Mouse (Mus musculus): Measurements from ENCODE around the gene Hint1. TPM values are rescaled to one million over a fixed set of nuclear protein-coding genes. Genes with fewer than 3 reads are reported as not detected.
"Not testable (repeated sequence)": the region's sequence is repeated elsewhere in the genome, so short reads cannot be mapped to it uniquely, and the experiment has no call there.

Gene Hint1
- polyA plus RNA-seq, 1 experiment from 2014 or later = 685 TPM

DNA sequence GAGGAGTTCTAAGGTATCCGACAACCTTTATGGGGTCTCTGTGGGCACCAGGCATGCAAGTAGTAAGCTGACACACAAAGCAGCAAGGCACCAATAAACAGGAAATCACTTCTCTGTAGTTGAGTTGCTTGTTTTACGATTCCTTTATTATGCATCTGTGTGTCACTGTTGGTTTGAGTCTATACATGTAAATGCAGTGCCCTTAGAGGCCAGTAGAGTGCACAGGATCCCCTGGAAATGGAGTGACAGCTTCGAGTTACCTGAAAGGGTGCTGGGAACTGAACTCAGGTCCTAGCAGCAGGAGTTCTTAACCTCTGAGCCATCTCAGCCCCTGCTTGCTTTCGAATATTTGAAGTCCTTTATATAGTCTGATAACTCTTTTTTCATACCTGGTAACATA lies 26.5 kb upstream of the Hint1 start:
- ATAC-seq = no peak
- no peaks in the 10 kb centered on the region for H3K27me3 ChIP-seq (replicated peaks; ENCODE audit: control insufficient read depth, insufficient read depth, low read length)
- 89% methylated on average over 4 of the region's 4 CpGs for WGBS

DNA sequence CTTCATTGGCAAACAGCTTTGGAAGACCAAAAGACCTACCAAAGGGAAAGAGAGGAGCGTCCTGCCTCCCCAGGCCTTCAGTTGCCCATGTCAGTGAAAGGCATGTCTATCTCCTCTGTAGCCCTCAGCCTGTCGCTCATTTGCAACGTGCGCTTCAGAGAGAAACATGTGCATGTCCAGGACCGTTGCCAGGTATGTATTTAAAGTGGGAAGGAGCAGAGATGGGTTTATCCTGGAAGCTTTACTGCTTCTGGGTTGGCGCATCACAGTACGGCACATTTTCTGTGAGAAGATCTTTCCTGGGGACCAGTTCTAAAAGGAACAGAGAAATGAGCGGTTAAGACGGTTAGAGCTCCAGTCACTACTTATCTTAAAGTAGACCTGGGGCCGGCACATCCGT lies 25.3 kb upstream of the Hint1 start:
- Histone ChIP-seq H3K4me1 (replicated peaks; ENCODE audit: control insufficient read depth, insufficient read depth, low read length) (peaks cover 7% of the 10 kb centered on the region), H3K36me3 (ENCODE audit: control insufficient read depth, insufficient read depth) (no peaks in the 10 kb centered on the region), H3K9me3 (ENCODE audit: control insufficient read depth, low read length) (no peaks in the 10 kb centered on the region), H3K27me3 (replicated peaks; ENCODE audit: control insufficient read depth, insufficient read depth, low read length) (no peaks in the 10 kb centered on the region), H3K4me3 (replicated peaks; ENCODE audit: low read length) (no peak overlapping the region), H3K27ac (ENCODE audit: low read length) (no peak overlapping the region), H3K9ac (replicated peaks; ENCODE audit: low read depth, low read length) (no peak overlapping the region), H3K4me2 (ENCODE audit: low read length) (no peak overlapping the region)
- ATAC-seq = no peak
- WGBS = 86% methylated on average over 11 of the region's 11 CpGs

More for the DNA sequence above, 26.5 kb upstream of the Hint1 start:
- Histone ChIP-seq H3K4me3 (replicated peaks; ENCODE audit: low read length) (no peak overlapping the region), H3K27ac (ENCODE audit: low read length) (no peak overlapping the region), H3K9ac (replicated peaks; ENCODE audit: low read depth, low read length) (no peak overlapping the region), H3K36me3 (ENCODE audit: control insufficient read depth, insufficient read depth) (no peaks in the 10 kb centered on the region), H3K9me3 (ENCODE audit: control insufficient read depth, low read length) (no peaks in the 10 kb centered on the region), H3K4me1 (replicated peaks; ENCODE audit: control insufficient read depth, insufficient read depth, low read length) (no peaks in the 10 kb centered on the region), H3K4me2 (ENCODE audit: low read length) (no peak overlapping the region)

DNA sequence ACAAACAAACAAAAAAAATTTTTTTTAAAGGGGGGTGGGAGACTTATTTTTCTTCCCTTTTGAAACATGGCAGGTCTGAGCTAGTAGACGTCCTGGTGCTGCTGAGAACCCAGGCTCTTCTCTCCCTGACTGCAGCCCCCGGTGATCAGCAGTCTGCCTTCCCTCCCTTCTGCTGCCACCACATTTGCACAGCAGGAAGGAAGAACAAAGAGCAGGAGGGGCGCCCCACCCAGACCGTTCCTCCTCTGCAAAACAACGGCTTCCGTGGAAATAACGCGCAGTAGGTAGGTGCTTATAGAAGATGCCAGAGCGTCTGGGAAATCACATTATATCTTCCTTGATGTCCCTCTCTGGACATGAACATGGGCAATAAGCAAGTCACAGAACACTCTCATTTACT lies 21.8 kb upstream of the Hint1 start:
- Histone ChIP-seq H3K27ac (ENCODE audit: low read length) (no peak overlapping the region), H3K4me3 (replicated peaks; ENCODE audit: low read length) (no peak overlapping the region), H3K9ac (replicated peaks; ENCODE audit: low read depth, low read length) (no peak overlapping the region), H3K27me3 (replicated peaks; ENCODE audit: control insufficient read depth, insufficient read depth, low read length) (no peaks in the 10 kb centered on the region), H3K9me3 (ENCODE audit: control insufficient read depth, low read length) (no peaks in the 10 kb centered on the region), H3K4me2 (ENCODE audit: low read length) (no peak overlapping the region), H3K4me1 (replicated peaks; ENCODE audit: control insufficient read depth, insufficient read depth, low read length) (peaks cover 8% of the 10 kb centered on the region), H3K36me3 (ENCODE audit: control insufficient read depth, insufficient read depth) (no peaks in the 10 kb centered on the region)
- ATAC-seq = no peak
- 81% methylated on average over 9 of the region's 9 CpGs for WGBS

GRCm38 (mm10) chr11:54844959-54845358 lies 21.2 kb upstream of the Hint1 start:
- 87% methylated on average over 5 of the region's 5 CpGs for WGBS
- Histone ChIP-seq H3K9me3 (ENCODE audit: control insufficient read depth, low read length) (no peaks in the 10 kb centered on the region), H3K27me3 (replicated peaks; ENCODE audit: control insufficient read depth, insufficient read depth, low read length) (no peaks in the 10 kb centered on the region), H3K27ac (ENCODE audit: low read length) (no peak overlapping the region), H3K4me3 (replicated peaks; ENCODE audit: low read length) (no peak overlapping the region), H3K36me3 (ENCODE audit: control insufficient read depth, insufficient read depth) (no peaks in the 10 kb centered on the region), H3K4me1 (replicated peaks; ENCODE audit: control insufficient read depth, insufficient read depth, low read length) (peaks cover 8% of the 10 kb centered on the region), H3K9ac (replicated peaks; ENCODE audit: low read depth, low read length) (no peak overlapping the region), H3K4me2 (ENCODE audit: low read length) (no peak overlapping the region)
- ATAC-seq = no peak

DNA sequence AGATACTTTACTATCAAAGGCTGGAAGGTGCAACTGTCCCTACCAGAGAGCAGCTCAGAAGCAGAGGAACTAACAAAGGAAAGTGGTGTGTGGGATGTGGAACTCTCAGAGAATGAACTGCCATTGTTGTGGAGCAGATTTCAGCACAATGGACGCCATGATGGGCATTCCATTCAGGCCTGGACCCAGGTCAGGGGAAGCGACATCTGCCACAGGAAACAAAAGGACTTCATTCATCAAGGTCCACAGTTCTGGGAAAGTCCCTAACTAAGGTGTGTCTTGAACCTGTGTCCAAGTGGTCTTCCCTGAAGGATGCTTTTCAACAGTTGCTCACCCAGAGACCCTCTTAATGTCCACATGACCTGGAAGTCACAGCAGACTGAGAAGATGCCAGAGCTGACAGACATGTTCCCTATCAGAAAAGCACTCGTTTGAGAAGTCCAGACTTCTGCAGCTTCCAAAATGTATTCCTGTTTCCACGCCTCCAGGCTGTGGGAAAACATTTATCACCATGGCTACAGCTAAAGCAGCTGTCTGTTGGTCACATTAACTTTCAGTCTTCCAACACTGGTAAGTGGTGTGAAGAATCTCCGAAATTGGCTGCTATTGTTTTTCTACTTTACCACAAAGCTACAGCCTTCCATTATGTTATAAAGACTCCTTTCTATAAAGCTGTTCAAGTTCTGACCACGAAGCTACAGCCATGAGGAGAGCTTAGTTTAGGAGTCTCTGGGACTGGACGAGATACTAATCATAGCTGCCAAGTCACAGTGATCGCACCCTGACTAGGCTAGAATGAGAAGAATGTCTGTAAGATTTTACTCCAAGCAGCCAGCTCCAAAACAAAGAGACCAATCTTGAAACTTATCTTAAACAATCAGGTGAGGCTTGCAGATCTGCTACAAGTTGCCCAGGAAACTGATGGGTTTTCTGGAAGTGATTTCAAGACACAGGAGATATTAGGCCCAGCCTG lies 20.4 kb upstream of the Hint1 start:
- no peak overlapping the region for H3K27ac ChIP-seq (ENCODE audit: low read length)
- H3K27me3 ChIP-seq (replicated peaks; ENCODE audit: control insufficient read depth, insufficient read depth, low read length) = no peaks in the 10 kb centered on the region
- H3K4me3 ChIP-seq (replicated peaks; ENCODE audit: low read length) = no peak overlapping the region
- WGBS = 36% methylated on average over 8 of the region's 8 CpGs
- H3K36me3 ChIP-seq (ENCODE audit: control insufficient read depth, insufficient read depth) = no peaks in the 10 kb centered on the region
- no peak overlapping the region for H3K9ac ChIP-seq (replicated peaks; ENCODE audit: low read depth, low read length)
- H3K4me2 ChIP-seq (ENCODE audit: low read length) = no peak overlapping the region
- H3K9me3 ChIP-seq (ENCODE audit: control insufficient read depth, low read length) = no peaks in the 10 kb centered on the region
- ATAC-seq = 0 out of 2 replicates have a peak, but pooled peaks have one; percentile 52
- H3K4me1 ChIP-seq (replicated peaks; ENCODE audit: control insufficient read depth, insufficient read depth, low read length) = peaks cover 8% of the 10 kb centered on the region

GRCm38 (mm10) chr11:54849961-54850758 lies 16.0 kb upstream of the Hint1 start:
- Histone ChIP-seq H3K4me2 (ENCODE audit: low read length) (no peak overlapping the region), H3K27ac (ENCODE audit: low read length) (no peak overlapping the region), H3K27me3 (replicated peaks; ENCODE audit: control insufficient read depth, insufficient read depth, low read length) (no peaks in the 10 kb centered on the region), H3K9ac (replicated peaks; ENCODE audit: low read depth, low read length) (no peak overlapping the region), H3K36me3 (ENCODE audit: control insufficient read depth, insufficient read depth) (no peaks in the 10 kb centered on the region), H3K4me3 (replicated peaks; ENCODE audit: low read length) (no peak overlapping the region), H3K9me3 (ENCODE audit: control insufficient read depth, low read length) (no peaks in the 10 kb centered on the region), H3K4me1 (replicated peaks; ENCODE audit: control insufficient read depth, insufficient read depth, low read length) (peaks cover 8% of the 10 kb centered on the region)
- WGBS = 89% methylated on average over 10 of the region's 10 CpGs
- ATAC-seq = no peak

DNA sequence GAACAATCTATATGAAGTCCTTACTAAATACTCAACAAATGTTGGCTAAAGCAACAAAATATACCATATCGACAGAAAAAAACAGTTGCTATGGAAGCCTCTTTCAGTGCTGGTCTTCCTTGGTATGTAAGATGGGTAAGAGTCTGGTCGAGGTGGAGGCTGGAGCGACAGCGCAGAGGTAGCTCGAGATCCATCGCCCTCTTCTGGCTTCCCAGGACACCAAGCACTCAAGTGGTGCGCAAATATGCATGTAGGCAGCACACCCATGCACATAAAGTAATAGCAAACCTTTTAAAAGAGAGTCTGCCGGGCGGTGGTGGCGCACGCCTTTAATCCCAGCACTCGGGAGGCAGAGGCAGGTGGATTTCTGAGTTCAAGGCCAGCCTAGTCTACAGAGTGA lies 14.5 kb upstream of the Hint1 start:
- no peak for ATAC-seq
- Histone ChIP-seq H3K27ac (ENCODE audit: low read length) (no peak overlapping the region), H3K4me2 (ENCODE audit: low read length) (no peak overlapping the region), H3K4me3 (replicated peaks; ENCODE audit: low read length) (no peak overlapping the region), H3K27me3 (replicated peaks; ENCODE audit: control insufficient read depth, insufficient read depth, low read length) (no peaks in the 10 kb centered on the region), H3K9ac (replicated peaks; ENCODE audit: low read depth, low read length) (no peak overlapping the region), H3K36me3 (ENCODE audit: control insufficient read depth, insufficient read depth) (no peaks in the 10 kb centered on the region), H3K9me3 (ENCODE audit: control insufficient read depth, low read length) (no peaks in the 10 kb centered on the region), H3K4me1 (replicated peaks; ENCODE audit: control insufficient read depth, insufficient read depth, low read length) (no peaks in the 10 kb centered on the region)
- WGBS = 92% methylated on average over 12 of the region's 12 CpGs

- H3K4me3 ChIP-seq (replicated peaks; ENCODE audit: low read length) = not testable (repeated sequence)
Measured at GRCm38 (mm10) chr11:54858880-54859279, 7.3 kb upstream of the Hint1 start.

More at GRCm38 (mm10) chr11:54858880-54859279, 7.3 kb upstream of the Hint1 start:
- 93% methylated on average over 11 of the region's 12 CpGs for WGBS
- not testable (repeated sequence) for H3K4me2 ChIP-seq (ENCODE audit: low read length); H3K27ac ChIP-seq (ENCODE audit: low read length); H3K9me3 ChIP-seq (ENCODE audit: control insufficient read depth, low read length); ATAC-seq; H3K36me3 ChIP-seq (ENCODE audit: control insufficient read depth, insufficient read depth); H3K27me3 ChIP-seq (replicated peaks; ENCODE audit: control insufficient read depth, insufficient read depth, low read length); H3K9ac ChIP-seq (replicated peaks; ENCODE audit: low read depth, low read length)
- peaks cover 11% of the 10 kb centered on the region for H3K4me1 ChIP-seq (replicated peaks; ENCODE audit: control insufficient read depth, insufficient read depth, low read length)
